Mouse (Mus musculus): ENCODE results near the gene Slc15a4. TPM values are rescaled to one million over a fixed set of nuclear protein-coding genes. Genes with fewer than 3 reads are reported as not detected.
A peak's percentile ranks its signal among the peaks of the same experiment; 100 is the strongest.

The Slc15a4 gene
- total RNA-seq (2021) = 10 to 100 TPM; 22.4 to 30.0 TPM
- long read RNA-seq, experiment 1, transcript Slc15a4-205 (8 exons, 2,673 nt) = minor isoform, 5 of 31 reads
- long read RNA-seq, experiment 1, transcript Slc15a4-201 (8 exons, 2,732 nt) = major isoform, 13 of 31 reads
- long read RNA-seq, experiment 1, partial matches to known transcripts = 0 of 31 reads
- long read RNA-seq, experiment 1, other reads (novel, unspliced or antisense) = 10 of 31 reads
- long read RNA-seq, experiment 2, transcript Slc15a4-201 (8 exons, 2,732 nt) = major isoform, 20 of 42 reads
- long read RNA-seq, experiment 2, transcript Slc15a4-205 (8 exons, 2,673 nt) = minor isoform, 5 of 42 reads
- long read RNA-seq, experiment 2, partial matches to known transcripts = 1 of 42 reads
- long read RNA-seq, experiment 2, other reads (novel, unspliced or antisense) = 14 of 42 reads

DNA sequence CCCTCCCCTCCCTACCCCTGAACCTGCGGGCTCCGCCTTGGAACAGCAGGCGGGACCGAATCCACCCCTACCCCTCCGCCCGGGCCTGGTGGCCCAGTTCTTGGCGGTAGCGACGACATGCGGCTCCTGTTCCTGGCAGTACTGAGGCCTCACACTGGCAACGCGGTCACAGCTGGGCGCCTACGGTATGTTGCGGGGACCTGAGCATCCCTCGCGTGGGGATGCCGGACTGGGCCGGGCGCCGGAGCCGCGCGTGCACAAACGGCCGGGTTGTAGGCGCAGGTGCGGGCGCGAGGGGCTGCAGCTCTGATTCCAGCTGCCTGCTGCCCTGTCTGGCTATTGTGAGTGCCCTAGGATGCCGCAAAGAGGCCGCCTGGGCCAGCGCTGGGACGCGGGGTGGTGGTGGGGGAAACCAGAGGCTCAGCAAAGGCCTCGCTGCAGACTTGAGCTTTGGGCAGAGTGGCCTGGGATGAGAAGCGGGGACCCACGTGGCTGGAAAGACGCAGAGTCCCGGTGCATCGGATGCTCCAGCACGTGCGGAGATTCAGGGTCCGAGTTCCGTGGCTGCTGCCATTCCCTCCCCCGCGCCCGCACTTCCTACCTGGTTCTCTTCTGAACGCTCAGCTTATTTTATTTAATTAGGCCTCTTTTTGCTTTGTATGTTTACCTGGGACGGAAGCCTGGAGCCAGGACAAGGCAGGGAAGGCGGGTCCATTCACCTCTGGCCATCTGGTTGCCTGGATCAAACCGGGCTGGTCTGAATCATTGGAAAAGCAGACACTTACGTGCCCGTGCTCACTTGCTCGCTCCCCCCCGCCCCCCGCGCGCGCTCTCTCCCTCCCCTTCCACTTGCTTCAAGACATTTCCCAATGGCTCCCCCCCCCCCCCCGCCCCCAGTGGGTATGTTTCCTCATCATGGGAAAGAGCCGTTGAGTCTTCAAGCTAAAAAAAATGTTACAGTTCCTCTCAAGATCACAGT, at the start of gene Slc15a4, which contains the start of gene Glt1d1:
Gene Slc15a4, minus strand, starts transcription at position 731 of the 979 bp plus-strand sequence.
Gene Glt1d1, plus strand, starts transcription at position 96 of the 979 bp plus-strand sequence.
- intact Hi-C loops (cut with DNase I) = no loop called here
- DNase-seq (ENCODE audit: low spot score in 2 of 2) = peak; percentile 31 to 40

DNA sequence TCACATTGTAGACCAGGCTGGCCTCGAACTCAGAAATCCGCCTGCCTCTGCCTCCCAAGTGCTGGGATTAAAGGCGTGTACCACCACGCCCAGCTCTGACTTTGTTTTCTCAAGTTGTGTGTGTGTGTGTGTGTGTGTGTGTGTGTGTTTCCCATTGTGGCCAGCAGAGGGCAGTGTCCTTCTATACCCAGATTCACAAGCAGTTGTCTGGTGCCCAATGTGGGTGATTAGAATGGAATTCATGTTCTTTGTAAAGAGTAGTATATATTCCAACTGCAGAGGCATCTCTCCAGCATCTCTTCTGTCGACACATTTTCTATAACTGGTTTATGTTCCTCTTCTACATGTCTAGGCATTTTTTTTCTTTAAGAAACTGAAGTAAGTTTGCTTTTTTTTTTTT, 45.8 kb upstream of the Slc15a4 start:
- intact Hi-C loops (cut with DNase I) = no loop called here
- no peak for DNase-seq (ENCODE audit: low spot score in 2 of 2)

DNA sequence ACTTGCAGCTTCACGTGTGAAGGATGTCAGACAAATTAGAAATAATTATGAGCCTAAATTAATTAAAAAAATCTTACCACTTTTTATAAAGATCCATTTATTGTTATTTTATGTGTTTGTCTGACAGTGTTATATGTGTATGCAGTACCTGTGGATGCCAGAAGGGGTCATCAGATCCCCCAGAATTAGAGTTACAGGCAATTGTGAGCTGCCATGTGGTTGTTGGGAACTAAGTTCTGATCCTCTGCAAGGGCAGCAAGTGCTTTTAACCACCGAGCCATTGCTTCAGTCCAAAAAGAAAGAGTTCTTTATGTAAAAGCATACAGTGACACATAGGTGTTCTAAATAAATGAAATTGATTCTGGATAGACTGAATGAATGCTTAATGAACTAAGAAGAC, 44.9 kb upstream of the Slc15a4 start:
- no peak for DNase-seq (ENCODE audit: low spot score in 2 of 2)
- intact Hi-C loops (cut with DNase I) = no loop called here

DNA sequence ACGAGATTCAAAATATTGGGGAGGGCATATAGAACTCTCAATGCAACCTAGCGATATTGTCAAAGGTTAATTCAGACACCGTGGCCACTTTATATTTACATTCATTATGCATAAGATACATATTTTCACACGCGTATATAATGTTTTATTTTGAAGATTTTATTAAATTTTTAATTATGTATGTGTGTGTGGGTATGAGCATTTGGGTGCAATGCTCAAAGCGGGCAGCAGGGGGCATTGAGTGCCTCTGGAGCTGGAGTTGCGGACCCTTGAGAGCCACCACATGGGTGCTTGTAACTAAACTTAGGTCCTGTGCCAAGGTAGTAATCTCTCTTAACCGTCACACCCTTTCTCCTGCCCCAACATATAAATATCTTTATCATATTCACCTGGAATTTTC, 41.2 kb upstream of the Slc15a4 start:
- DNase-seq (ENCODE audit: low spot score in 2 of 2) = no peak
- intact Hi-C loops (cut with DNase I) = no loop called here

DNA sequence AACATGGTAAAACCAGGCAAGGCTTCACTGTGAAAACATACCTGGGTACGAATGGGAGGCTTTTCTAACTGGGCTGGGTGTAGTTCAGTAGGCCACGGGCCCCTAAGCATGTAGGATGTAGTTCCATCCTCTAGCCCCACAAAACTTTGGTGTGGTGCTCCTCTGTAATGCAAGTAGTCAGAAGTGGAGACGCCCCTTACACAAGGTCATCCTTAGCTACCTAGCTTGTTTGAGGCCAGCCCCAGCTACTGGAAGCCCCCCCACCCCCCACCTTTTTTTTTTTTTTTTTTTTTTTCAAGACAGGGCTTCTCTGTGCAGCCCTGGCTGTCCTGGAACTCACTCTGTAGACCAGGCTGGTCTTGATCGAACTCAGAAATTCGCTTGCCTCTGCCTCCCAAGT, 28.3 kb upstream of the Slc15a4 start:
- no peak for DNase-seq (ENCODE audit: low spot score in 2 of 2)
- intact Hi-C loops (cut with DNase I) = no loop called here

DNA sequence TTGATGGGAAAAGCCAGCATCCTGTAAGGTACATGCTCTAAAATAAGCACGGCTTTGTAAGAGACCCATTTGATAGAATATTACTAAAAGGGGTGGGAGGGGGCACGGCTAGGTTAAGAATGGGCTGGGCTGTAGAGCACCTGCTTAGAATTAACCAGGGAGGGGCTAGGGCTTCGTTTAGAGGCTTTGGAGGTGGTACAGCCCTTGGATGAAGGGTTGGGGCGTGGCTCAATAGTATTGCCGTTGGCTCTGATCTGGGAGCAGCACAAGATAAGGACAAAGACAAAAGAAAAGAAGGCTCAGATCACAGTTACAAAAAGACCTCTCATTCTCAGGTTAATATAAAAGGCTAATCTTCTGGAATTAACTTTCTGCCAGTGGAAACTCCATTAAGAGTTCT, 27.6 kb upstream of the Slc15a4 start:
- intact Hi-C loops (cut with DNase I) = no loop called here
- DNase-seq (ENCODE audit: low spot score in 2 of 2) = no peak

DNA sequence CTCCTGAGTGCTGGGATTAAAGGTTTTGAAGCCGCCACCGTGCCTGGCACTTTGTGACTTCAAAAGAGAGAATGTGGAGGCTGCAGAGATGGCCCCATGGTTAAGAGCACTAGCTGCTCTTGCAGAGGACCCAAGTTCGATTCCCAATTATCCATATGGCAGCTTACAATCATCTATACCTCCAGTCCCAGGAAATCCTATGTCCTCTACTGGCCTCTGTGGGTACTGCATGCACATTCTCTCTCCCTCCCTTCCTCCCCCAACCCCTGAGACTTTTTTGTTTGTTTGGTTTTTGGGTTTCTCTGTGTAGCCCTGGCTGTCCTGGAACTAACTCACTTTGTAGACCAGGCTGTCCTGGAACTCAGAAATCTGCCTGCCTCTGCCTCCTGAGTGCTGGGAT, 26.6 kb upstream of the Slc15a4 start:
- no peak for DNase-seq (ENCODE audit: low spot score in 2 of 2)
- intact Hi-C loops (cut with DNase I) = no loop called here

DNA sequence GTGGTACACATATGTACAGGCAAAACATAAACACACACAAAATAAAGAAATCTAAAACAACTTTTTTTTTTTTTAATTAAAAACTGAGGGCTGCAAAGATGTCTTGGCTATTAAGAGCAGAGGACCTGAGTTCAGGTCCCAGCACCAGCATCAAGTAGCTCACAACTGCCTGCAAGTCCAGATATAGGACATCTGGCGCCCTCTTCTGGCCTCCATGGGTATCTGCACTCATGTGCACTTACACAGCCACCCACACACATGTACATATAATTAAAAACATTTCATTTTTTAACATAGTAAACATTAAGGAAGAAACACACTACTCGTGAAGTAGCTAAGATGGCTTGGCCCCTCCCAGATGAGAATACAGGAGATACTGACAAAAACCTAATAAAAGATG, 25.6 kb upstream of the Slc15a4 start:
- intact Hi-C loops (cut with DNase I) = no loop called here
- no peak for DNase-seq (ENCODE audit: low spot score in 2 of 2)

DNA sequence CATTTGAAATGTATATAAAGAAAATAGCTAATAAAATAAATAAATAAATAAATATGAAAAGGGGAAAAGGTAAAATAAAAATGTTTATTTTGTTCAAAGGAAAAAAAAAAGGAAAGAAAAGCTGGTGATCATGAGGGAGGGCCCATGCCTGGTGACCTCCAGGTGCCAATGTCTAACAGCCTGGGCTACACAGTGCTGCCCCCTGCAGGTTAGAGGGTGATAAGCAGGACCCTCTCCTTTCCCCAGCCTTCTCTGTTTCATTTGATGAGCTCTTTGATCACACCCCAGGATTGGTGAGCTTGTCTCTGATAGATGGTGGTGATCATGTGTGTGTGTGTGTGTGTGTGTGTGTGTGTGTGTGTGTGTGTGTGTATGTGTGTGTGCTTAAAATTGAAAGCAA, 16.4 kb upstream of the Slc15a4 start:
- intact Hi-C loops (cut with DNase I) = loop anchor here (5.0 kb wide), 1 partner anchor 788 kb away; no protein-coding TSS in a partner anchor
- DNase-seq (ENCODE audit: low spot score in 2 of 2) = peak; percentile 15 to 16

DNA sequence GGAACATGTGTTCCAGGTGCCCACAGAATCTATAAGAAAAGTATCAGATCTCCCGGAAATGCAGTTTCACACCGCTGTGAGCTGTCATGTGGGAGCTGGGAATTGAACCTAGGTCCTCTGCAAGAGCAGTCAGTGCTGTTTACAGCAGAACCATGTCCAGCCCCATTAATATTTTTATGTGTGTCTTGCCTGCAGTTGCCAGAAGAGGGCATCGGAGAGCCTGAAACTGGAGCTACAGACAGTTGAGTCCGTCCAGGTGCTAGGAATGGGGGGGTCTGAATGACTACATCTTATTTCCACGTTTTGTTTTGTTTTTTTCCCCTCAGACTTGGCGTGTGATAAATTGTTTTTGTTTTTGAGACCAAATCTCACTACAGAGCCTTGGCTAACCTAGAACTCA, 15.3 kb upstream of the Slc15a4 start:
- intact Hi-C loops (cut with DNase I) = loop anchor here (5.0 kb wide), 1 partner anchor 789 kb away; no protein-coding TSS in a partner anchor
- DNase-seq (ENCODE audit: low spot score in 2 of 2) = peak; percentile 26 to 33

DNA sequence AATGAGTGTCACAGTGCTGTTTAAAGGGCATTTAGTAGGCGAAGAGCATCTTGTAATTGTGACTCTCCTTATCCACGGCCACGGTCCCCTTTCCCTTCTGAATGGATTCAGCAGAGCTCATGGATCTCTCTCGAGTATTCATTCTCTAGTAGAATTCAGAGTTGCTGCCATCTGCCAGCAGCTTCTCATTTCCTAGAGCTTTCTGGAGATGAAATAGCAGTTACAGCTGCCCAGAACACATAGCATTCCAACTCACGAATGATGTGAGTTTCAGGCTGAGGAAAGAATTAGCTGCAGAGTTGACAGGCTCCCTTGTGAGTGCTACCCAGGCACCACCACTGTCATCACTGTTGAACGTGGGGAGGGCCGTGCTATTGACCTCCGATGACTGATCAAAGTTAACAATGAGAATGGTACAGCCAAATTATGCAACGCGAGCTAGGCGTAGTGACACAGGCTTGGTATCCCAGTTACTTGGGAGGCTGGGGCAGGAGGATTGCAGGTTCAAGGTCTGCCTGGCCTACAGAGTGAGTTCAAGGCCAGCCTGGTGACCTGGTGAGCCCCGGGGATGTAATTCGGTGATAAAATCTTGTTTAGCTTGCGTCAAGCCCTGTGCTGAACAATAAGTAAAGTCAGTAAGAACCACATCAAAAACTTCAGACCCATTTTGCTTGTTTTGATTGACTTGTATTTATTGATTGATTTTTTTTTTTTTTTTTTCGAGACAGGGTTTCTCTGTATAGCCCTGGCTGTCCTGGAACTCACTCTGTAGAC, 8.7 kb upstream of the Slc15a4 start:
- DNase-seq (ENCODE audit: low spot score in 2 of 2) = peak; percentile 14 to 43
- intact Hi-C loops (cut with DNase I) = no loop called here

DNA sequence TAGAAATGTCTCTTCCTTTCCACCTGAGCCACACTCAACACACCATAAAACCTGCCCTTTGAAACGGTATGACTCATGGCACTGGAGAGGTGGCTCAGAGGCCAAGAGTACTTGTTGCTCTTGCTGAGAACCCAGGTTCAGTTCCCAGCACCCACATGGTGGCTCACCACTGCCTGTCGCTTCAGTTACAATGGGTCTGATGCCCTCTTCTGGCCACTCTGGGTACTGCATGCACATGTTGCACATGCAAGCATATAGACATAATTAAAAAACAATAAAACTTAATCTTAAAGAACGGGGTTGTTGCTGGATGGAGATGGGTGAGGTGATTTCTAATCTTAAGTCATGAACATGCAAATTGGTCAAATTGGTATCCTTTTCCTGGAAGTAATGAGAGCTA, 7.7 kb upstream of the Slc15a4 start:
- intact Hi-C loops (cut with DNase I) = no loop called here
- DNase-seq (ENCODE audit: low spot score in 2 of 2) = peak in 1 of 2 experiments; percentile 18

DNA sequence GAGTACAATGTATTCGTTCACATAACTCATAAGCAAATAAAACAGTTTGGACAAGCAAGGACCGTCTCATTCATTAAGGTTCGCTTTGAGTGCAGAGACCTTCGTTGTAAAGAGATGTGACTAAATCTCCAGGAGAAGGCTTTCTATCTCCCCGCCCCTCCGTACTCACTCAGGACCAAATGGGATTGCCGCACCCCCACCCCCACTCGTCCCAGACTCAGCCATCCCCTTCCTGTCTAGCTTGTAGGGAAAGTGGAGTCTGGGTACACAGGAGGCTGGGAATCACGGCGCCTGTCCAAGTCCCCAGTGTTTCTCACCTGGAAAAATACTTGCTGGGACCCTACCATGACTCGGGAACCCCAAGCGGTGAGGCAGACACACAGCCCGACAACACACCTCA, 6.9 kb upstream of the Slc15a4 start:
- intact Hi-C loops (cut with DNase I) = no loop called here
- DNase-seq (ENCODE audit: low spot score in 2 of 2) = no peak

DNA sequence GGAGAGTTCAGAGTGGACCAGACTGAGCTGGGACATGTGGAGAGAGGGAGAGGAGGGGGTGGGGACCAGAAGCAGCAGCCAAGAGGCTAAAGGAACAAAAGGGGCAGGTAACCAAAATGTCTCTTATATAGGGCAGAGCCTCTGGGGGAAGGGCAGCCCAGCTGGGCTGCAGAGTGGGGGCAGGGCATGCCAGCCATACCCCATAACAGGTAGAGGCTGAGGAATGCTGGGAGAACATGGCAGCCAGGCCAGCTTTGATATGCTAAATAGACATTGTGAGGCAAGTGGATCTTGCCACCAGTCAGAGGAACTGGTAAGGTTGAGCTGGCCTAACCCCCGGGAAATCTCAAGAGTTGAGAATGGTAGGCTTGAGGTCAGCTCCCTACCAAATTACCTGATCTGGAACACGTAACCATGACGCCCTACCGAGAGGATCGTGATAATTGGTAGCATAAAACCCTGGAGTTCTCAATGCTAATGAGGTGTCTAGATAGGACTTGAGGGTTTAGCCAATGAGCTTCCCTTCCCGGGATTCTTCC, 6.4 kb upstream of the Slc15a4 start:
- DNase-seq (ENCODE audit: low spot score in 2 of 2) = no peak
- intact Hi-C loops (cut with DNase I) = no loop called here

DNA sequence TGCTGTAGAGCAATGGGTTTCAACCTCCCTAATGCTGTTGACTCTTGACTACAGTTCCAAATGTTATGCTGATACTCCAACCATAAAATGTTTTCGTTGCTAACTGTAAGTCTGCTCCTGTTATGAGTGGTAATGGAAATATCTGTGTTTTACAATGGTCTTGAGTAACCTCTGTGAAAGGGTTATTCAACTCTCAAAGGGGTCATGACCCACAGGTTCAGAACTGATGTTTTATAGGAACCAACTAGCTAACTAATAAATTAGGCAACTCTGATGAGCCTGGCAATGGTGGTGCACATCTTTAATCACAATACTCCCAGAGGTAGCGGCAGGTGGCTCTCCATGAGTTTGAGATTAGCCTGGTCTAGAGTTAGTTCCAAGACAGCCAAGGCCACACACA, 5.5 kb upstream of the Slc15a4 start:
- intact Hi-C loops (cut with DNase I) = no loop called here

DNA sequence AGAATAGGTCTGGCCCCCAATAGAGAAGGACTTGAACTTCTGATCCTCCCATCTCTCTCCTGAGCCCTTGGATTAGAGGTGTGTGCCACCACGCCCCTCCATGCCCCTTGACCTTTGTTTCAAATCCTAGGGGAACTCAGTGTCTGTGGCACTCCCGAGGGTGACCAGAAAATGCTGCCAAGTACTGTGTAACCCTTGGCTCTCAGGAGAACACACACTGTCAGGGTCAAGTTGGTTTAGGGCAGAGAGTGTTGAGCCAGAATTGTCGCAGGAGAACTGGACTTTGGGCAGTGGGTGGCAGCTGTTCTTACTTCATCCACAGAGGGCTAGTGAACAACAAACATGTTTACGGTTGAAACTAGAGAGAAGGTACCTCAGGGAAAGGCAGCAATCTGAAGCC, 4.9 kb upstream of the Slc15a4 start:
- DNase-seq (ENCODE audit: low spot score in 2 of 2) = no peak
- intact Hi-C loops (cut with DNase I) = no loop called here

More for the DNA sequence above, 5.5 kb upstream of the Slc15a4 start:
- no peak for DNase-seq (ENCODE audit: low spot score in 2 of 2)

DNA sequence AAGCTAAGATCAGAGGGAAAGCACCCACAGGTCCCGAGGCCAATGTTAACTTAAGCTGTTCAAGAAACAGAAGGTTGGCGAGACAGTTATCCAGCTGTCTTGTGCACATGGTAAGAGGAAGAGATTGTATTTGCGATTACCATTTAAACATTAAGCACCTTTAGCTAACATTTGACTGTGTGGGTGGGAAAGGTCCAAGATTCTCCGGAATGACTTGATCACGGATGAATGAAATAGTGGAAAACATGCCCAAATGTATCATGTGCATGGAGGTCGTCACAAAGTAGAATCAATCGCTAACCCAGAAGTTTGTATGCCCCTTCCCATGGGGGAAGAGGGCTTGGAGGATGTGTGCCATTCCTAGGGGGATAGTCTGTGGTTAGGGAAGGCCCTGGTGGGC, 969 bp upstream of the Slc15a4 start:
- DNase-seq (ENCODE audit: low spot score in 2 of 2) = no peak
- intact Hi-C loops (cut with DNase I) = no loop called here

DNA sequence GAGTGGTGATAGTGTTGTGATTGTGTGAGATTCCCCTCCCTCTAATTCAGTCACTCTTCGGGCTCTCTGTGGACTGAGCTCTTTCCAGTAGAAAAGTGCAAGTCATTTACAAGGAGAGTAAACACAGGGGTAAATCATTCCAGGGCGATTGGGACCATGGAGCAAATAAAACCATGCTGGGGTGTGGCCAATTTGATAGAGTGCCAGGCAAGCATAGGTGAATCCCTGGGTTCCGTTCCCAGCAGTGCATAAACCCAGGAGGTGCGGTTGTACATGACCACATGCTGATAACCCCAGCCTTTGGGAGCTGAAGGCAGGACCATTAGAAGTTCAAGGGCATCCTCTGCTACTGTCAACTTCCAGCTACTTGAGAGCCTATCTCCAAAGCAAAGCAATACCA, 491 bp upstream of the Slc15a4 start:
- intact Hi-C loops (cut with DNase I) = no loop called here

DNA sequence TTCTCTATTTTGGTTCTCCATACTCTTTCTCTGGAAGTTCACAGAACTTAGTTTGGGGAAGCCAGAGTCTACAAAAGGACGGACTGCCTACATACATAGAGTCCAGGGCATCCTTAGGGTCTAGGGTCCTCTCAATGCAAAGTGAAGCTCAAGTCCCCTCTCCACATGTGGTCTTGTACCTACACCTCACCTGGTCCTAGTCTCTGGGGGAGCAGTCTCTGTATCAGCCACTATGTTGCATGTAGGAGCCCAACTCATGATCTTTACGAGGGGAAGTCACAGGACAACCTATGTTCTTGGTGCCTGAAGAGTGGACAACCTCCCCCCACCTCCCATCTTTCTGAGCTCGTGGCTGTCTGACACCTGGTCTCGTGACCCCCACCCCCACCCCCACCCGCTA, 1.0 kb downstream of the Slc15a4 start:
- DNase-seq (ENCODE audit: low spot score in 2 of 2) = no peak

More for the DNA sequence above, 491 bp upstream of the Slc15a4 start:
- no peak for DNase-seq (ENCODE audit: low spot score in 2 of 2)

More for the DNA sequence above, 1.0 kb downstream of the Slc15a4 start:
- intact Hi-C loops (cut with DNase I) = no loop called here
